Mouse (Mus musculus): ENCODE data around the gene Slc39a8. TPM values are rescaled to one million over a fixed set of nuclear protein-coding genes. Genes with fewer than 3 reads are reported as not detected.

The Slc39a8 gene
- polyA plus RNA-seq, 1 experiment from 2014 or later = 17.0 TPM

- no peak for DNase-seq (ENCODE audit: low spot score)
- WGBS = 80% methylated on average over 6 of the region's 6 CpGs
These were observed 29.9 kb downstream of the Slc39a8 start for GRCm38 (mm10) chr3:135854985-135855340.

GRCm38 (mm10) chr3:135856303-135856702, 31.2 kb downstream of the Slc39a8 start:
- 37% methylated on average over 1 of the region's 1 CpGs for WGBS
- no peaks in the 10 kb centered on the region for H3K27me3 ChIP-seq (ENCODE audit: insufficient read depth, poor library complexity, severe bottlenecking)
- H3K4me1 ChIP-seq (replicated peaks) = peaks cover 33% of the 10 kb centered on the region
- H3K4me3 ChIP-seq = no peak overlapping the region
- 0 out of 2 replicates have a peak, but pooled peaks cover 3% of the 10 kb centered on the region for H3K36me3 ChIP-seq
- no peaks in the 10 kb centered on the region for H3K9me3 ChIP-seq
- H3K27ac ChIP-seq = peak overlapping the region; percentile 67
- DNase-seq (ENCODE audit: low spot score) = no peak

More at GRCm38 (mm10) chr3:135854985-135855340, 29.9 kb downstream of the Slc39a8 start:
- no peaks in the 10 kb centered on the region for H3K9me3 ChIP-seq
- peak overlapping the region; percentile 45; the same call in 1 of the 2 replicates for H3K27ac ChIP-seq
- H3K27me3 ChIP-seq (ENCODE audit: insufficient read depth, poor library complexity, severe bottlenecking) = no peaks in the 10 kb centered on the region
- 0 out of 2 replicates have a peak, but pooled peaks cover 3% of the 10 kb centered on the region for H3K36me3 ChIP-seq
- no peak overlapping the region for H3K4me3 ChIP-seq
- peaks cover 33% of the 10 kb centered on the region for H3K4me1 ChIP-seq (replicated peaks)

- WGBS = 47% methylated on average over 5 of the region's 5 CpGs
- Histone ChIP-seq H3K27ac (peak overlapping the region; percentile 67), H3K4me3 (no peak overlapping the region), H3K4me1 (replicated peaks) (peaks cover 33% of the 10 kb centered on the region), H3K36me3 (0 out of 2 replicates have a peak, but pooled peaks cover 3% of the 10 kb centered on the region), H3K27me3 (ENCODE audit: insufficient read depth, poor library complexity, severe bottlenecking) (no peaks in the 10 kb centered on the region), H3K9me3 (no peaks in the 10 kb centered on the region)
- DNase-seq (ENCODE audit: low spot score) = no peak
These were observed 32.1 kb downstream of the Slc39a8 start for GRCm38 (mm10) chr3:135857134-135857533.

GRCm38 (mm10) chr3:135859431-135859830, 34.4 kb downstream of the Slc39a8 start:
- H3K9me3 ChIP-seq = no peaks in the 10 kb centered on the region
- 94% methylated on average over 5 of the region's 5 CpGs for WGBS

GRCm38 (mm10) chr3:135862804-135863203, 37.7 kb downstream of the Slc39a8 start:
- no peak overlapping the region for H3K4me3 ChIP-seq

More at GRCm38 (mm10) chr3:135859431-135859830, 34.4 kb downstream of the Slc39a8 start:
- H3K4me3 ChIP-seq = no peak overlapping the region
- no peak overlapping the region for H3K27ac ChIP-seq
- H3K27me3 ChIP-seq (ENCODE audit: insufficient read depth, poor library complexity, severe bottlenecking) = no peaks in the 10 kb centered on the region
- 0 out of 2 replicates have a peak, but pooled peaks cover 3% of the 10 kb centered on the region for H3K36me3 ChIP-seq
- peaks cover 30% of the 10 kb centered on the region for H3K4me1 ChIP-seq (replicated peaks)
- no peak for DNase-seq (ENCODE audit: low spot score)

GRCm38 (mm10) chr3:135869041-135869440, 44.0 kb downstream of the Slc39a8 start:
- Histone ChIP-seq H3K36me3 (no peaks in the 10 kb centered on the region), H3K4me1 (replicated peaks) (no peaks in the 10 kb centered on the region), H3K27ac (no peak overlapping the region), H3K27me3 (ENCODE audit: insufficient read depth, poor library complexity, severe bottlenecking) (no peaks in the 10 kb centered on the region), H3K9me3 (no peaks in the 10 kb centered on the region), H3K4me3 (no peak overlapping the region)
- 70% methylated on average over 4 of the region's 4 CpGs for WGBS
- no peak for DNase-seq (ENCODE audit: low spot score)

More at GRCm38 (mm10) chr3:135862804-135863203, 37.7 kb downstream of the Slc39a8 start:
- Histone ChIP-seq H3K4me1 (replicated peaks) (no peaks in the 10 kb centered on the region), H3K9me3 (no peaks in the 10 kb centered on the region), H3K27ac (no peak overlapping the region), H3K27me3 (ENCODE audit: insufficient read depth, poor library complexity, severe bottlenecking) (no peaks in the 10 kb centered on the region), H3K36me3 (0 out of 2 replicates have a peak, but pooled peaks cover 3% of the 10 kb centered on the region)
- WGBS = 61% methylated on average over 9 of the region's 9 CpGs
- DNase-seq (ENCODE audit: low spot score) = peak; percentile 24

- H3K4me1 ChIP-seq (replicated peaks) = no peaks in the 10 kb centered on the region
- no peak for DNase-seq (ENCODE audit: low spot score)
- H3K27me3 ChIP-seq (ENCODE audit: insufficient read depth, poor library complexity, severe bottlenecking) = no peaks in the 10 kb centered on the region
- H3K4me3 ChIP-seq = no peak overlapping the region
- H3K9me3 ChIP-seq = no peaks in the 10 kb centered on the region
- H3K36me3 ChIP-seq = no peaks in the 10 kb centered on the region
- no peak overlapping the region for H3K27ac ChIP-seq
- WGBS = 90% methylated on average over 5 of the region's 5 CpGs
These were observed 47.2 kb downstream of the Slc39a8 start for GRCm38 (mm10) chr3:135872325-135872724.

GRCm38 (mm10) chr3:135873596-135873995, 48.5 kb downstream of the Slc39a8 start:
- WGBS = 81% methylated on average over 3 of the region's 3 CpGs
- no peaks in the 10 kb centered on the region for H3K27me3 ChIP-seq (ENCODE audit: insufficient read depth, poor library complexity, severe bottlenecking)
- DNase-seq (ENCODE audit: low spot score) = no peak
- no peak overlapping the region for H3K27ac ChIP-seq
- no peak overlapping the region for H3K4me3 ChIP-seq
- H3K4me1 ChIP-seq (replicated peaks) = no peaks in the 10 kb centered on the region
- no peaks in the 10 kb centered on the region for H3K36me3 ChIP-seq
- H3K9me3 ChIP-seq = no peaks in the 10 kb centered on the region

- WGBS = 93% methylated on average over 6 of the region's 6 CpGs
- no peak for DNase-seq (ENCODE audit: low spot score)
- H3K27ac ChIP-seq = no peak overlapping the region
These were observed 53.0 kb downstream of the Slc39a8 start for GRCm38 (mm10) chr3:135878048-135878447.

GRCm38 (mm10) chr3:135885927-135886658, 61.0 kb downstream of the Slc39a8 start:
- no peaks in the 10 kb centered on the region for H3K27me3 ChIP-seq (ENCODE audit: insufficient read depth, poor library complexity, severe bottlenecking)
- DNase-seq (ENCODE audit: low spot score) = no peak
- H3K36me3 ChIP-seq = no peaks in the 10 kb centered on the region
- H3K27ac ChIP-seq = no peak overlapping the region
- no peak overlapping the region for H3K4me3 ChIP-seq
- H3K9me3 ChIP-seq = no peaks in the 10 kb centered on the region
- 76% methylated on average over 12 of the region's 12 CpGs for WGBS
- H3K4me1 ChIP-seq (replicated peaks) = peaks cover 8% of the 10 kb centered on the region; the same call in 1 of the 2 replicates

More at GRCm38 (mm10) chr3:135878048-135878447, 53.0 kb downstream of the Slc39a8 start:
- H3K36me3 ChIP-seq = no peaks in the 10 kb centered on the region
- H3K9me3 ChIP-seq = no peaks in the 10 kb centered on the region
- no peaks in the 10 kb centered on the region for H3K27me3 ChIP-seq (ENCODE audit: insufficient read depth, poor library complexity, severe bottlenecking)
- H3K4me3 ChIP-seq = no peak overlapping the region
- no peaks in the 10 kb centered on the region for H3K4me1 ChIP-seq (replicated peaks)

- Histone ChIP-seq H3K36me3 (no peaks in the 10 kb centered on the region), H3K9me3 (no peaks in the 10 kb centered on the region), H3K27me3 (ENCODE audit: insufficient read depth, poor library complexity, severe bottlenecking) (no peaks in the 10 kb centered on the region), H3K4me3 (no peak overlapping the region), H3K27ac (no peak overlapping the region), H3K4me1 (replicated peaks) (peaks cover 8% of the 10 kb centered on the region; the same call in 1 of the 2 replicates)
- WGBS = 47% methylated on average over 12 of the region's 12 CpGs
- peak; percentile 61 for DNase-seq (ENCODE audit: low spot score)
These were observed 61.6 kb downstream of the Slc39a8 start for GRCm38 (mm10) chr3:135886659-135887027.

- Histone ChIP-seq H3K9me3 (no peaks in the 10 kb centered on the region), H3K4me3 (no peak overlapping the region), H3K4me1 (replicated peaks) (peaks cover 8% of the 10 kb centered on the region; the same call in 1 of the 2 replicates), H3K36me3 (no peaks in the 10 kb centered on the region), H3K27me3 (ENCODE audit: insufficient read depth, poor library complexity, severe bottlenecking) (no peaks in the 10 kb centered on the region), H3K27ac (0 out of 2 replicates have a peak overlapping the region, but pooled peaks have one; percentile 50)
- WGBS = 73% methylated on average over 9 of the region's 9 CpGs
- no peak for DNase-seq (ENCODE audit: low spot score)
These were observed 62.2 kb downstream of the Slc39a8 start for GRCm38 (mm10) chr3:135887033-135887855.

- no peaks in the 10 kb centered on the region for H3K36me3 ChIP-seq
- no peak overlapping the region for H3K27ac ChIP-seq
- no peak overlapping the region for H3K4me3 ChIP-seq
- no peaks in the 10 kb centered on the region for H3K9me3 ChIP-seq
- peak; percentile 15 for DNase-seq (ENCODE audit: low spot score)
- WGBS = 50% methylated on average over 5 of the region's 5 CpGs
- peaks cover 8% of the 10 kb centered on the region; the same call in 1 of the 2 replicates for H3K4me1 ChIP-seq (replicated peaks)
- H3K27me3 ChIP-seq (ENCODE audit: insufficient read depth, poor library complexity, severe bottlenecking) = no peaks in the 10 kb centered on the region
These were observed 62.7 kb downstream of the Slc39a8 start for GRCm38 (mm10) chr3:135887856-135888155.

Data from hindbrain, embryonic 10.5 days (tissue).